Mouse (Mus musculus) neural tube, embryonic 11.5 days (tissue): Measurements from ENCODE around the gene Zdhhc18. TPM values are rescaled to one million over a fixed set of nuclear protein-coding genes. Genes with fewer than 3 reads are reported as not detected.
"Not testable (repeated sequence)": the region's sequence is repeated elsewhere in the genome, so short reads cannot be mapped to it uniquely, and the experiment has no call there.

ENCODE experiments used
- ATAC-seq: fragments of 200-750 bp; cut with Nextera tagmentation; 2 replicates; pipeline ENCODE4 v1.8.0; 2017; ENCODE audit warnings: moderate number of reproducible peaks, mild to moderate bottlenecking, moderate TSS enrichment, moderate library complexity; ENCODE audit not compliant: insufficient read depth, low FRiP score, low TSS enrichment
- DNase-seq: peaks from one replicate; pipeline ENCODE4 v3.0.0-alpha.2; 2015; ENCODE audit warnings: low spot score
- H3K27ac ChIP-seq: fragments of 300-500 bp; sonication (generic); 2 replicates; pipeline ENCODE4 v1.5.1; 2014; ENCODE audit warnings: low read depth, mild to moderate bottlenecking, low read length
- H3K27me3 ChIP-seq: fragments of 300-500 bp; sonication (generic); 2 replicates; pipeline ENCODE4 v1.6.1; 2014; ENCODE audit warnings: mild to moderate bottlenecking, low read length, mixed read lengths; ENCODE audit not compliant: control insufficient read depth, insufficient read depth
- H3K36me3 ChIP-seq: fragments of 300-500 bp; sonication (generic); 2 replicates; pipeline ENCODE4 v1.6.1; 2014; ENCODE audit warnings: mild to moderate bottlenecking, low read length, moderate library complexity, mixed read lengths; ENCODE audit not compliant: control insufficient read depth, insufficient read depth
- H3K4me1 ChIP-seq: fragments of 300-500 bp; sonication (generic); 2 replicates; pipeline ENCODE4 v1.6.1; 2014; ENCODE audit warnings: low read length, mixed read lengths; ENCODE audit not compliant: control insufficient read depth, insufficient read depth
- H3K4me2 ChIP-seq: fragments of 300-500 bp; sonication (generic); 2 replicates; pipeline ENCODE4 v1.6.1; 2014; ENCODE audit warnings: low read depth, mild to moderate bottlenecking, moderate library complexity
- H3K4me3 ChIP-seq: fragments of 300-500 bp; sonication (generic); 2 replicates; pipeline ENCODE4 v1.5.1; 2014; ENCODE audit warnings: low read depth, low read length
- H3K9ac ChIP-seq: fragments of 300-500 bp; sonication (generic); 2 replicates; pipeline ENCODE4 v1.6.1; 2014; ENCODE audit warnings: mild to moderate bottlenecking, low read length
- H3K9me3 ChIP-seq: fragments of 300-500 bp; sonication (generic); 2 replicates; pipeline ENCODE4 v1.6.1; 2016; ENCODE audit warnings: low read length; ENCODE audit not compliant: control insufficient read depth
- WGBS: fragments of 180-500 bp; shearing (Covaris S2); extraction: QIAGEN DNeasy Blood & Tissue Kit; methylation state at CpG from one replicate; pipeline ENCODE4 v1.1.7; 2014; 5-methylcytosine and 5-hydroxymethylcytosine counted together
- polyA plus RNA-seq: library from polyadenylated mRNA; unstranded; fragments of >200 nt; fragmentation: Nextera tagmentation; extraction: Ambion mirVana; gene quantifications from 2 replicates; pipeline ENCODE4 v1.2.1, GENCODE M21; 2014

Gene Zdhhc18
- polyA plus RNA-seq, 1 experiment from 2014 or later: 3.5 TPM

- H3K36me3 ChIP-seq, H3K9ac ChIP-seq, H3K9me3 ChIP-seq, ATAC-seq, H3K27ac ChIP-seq, H3K4me1 ChIP-seq, DNase-seq, H3K4me3 ChIP-seq, H3K27me3 ChIP-seq: not testable (repeated sequence)
- peak overlapping the region; percentile 29 for H3K4me2 ChIP-seq
- WGBS: 88% methylated on average over 5 of the region's 5 CpGs
Observed at GRCm38 (mm10) chr4:133649464-133649863, 490 bp downstream of the Zdhhc18 start.

GRCm38 (mm10) chr4:133645680-133646079 lies 4.3 kb downstream of the Zdhhc18 start:
- no peak overlapping the region for H3K27ac ChIP-seq
- no peaks in the 10 kb centered on the region for H3K27me3 ChIP-seq
- 0 out of 2 replicates have a peak, but pooled peaks cover 2% of the 10 kb centered on the region for H3K9me3 ChIP-seq
- 39% methylated on average over 21 of the region's 21 CpGs for WGBS
- no peak overlapping the region for H3K4me2 ChIP-seq
- ATAC-seq (no peak), DNase-seq (no peak)
- H3K4me1 ChIP-seq: no peaks in the 10 kb centered on the region
- no peaks in the 10 kb centered on the region for H3K36me3 ChIP-seq
- H3K9ac ChIP-seq: no peak overlapping the region
- H3K4me3 ChIP-seq: no peak overlapping the region

- ATAC-seq (no peak), DNase-seq (no peak)
- Histone ChIP-seq H3K27ac (no peak overlapping the region), H3K27me3 (no peaks in the 10 kb centered on the region), H3K4me3 (no peak overlapping the region), H3K4me2 (no peak overlapping the region), H3K9ac (no peak overlapping the region), H3K36me3 (no peaks in the 10 kb centered on the region), H3K9me3 (0 out of 2 replicates have a peak, but pooled peaks cover 2% of the 10 kb centered on the region), H3K4me1 (no peaks in the 10 kb centered on the region)
- 82% methylated on average over 3 of the region's 3 CpGs for WGBS
Observed at GRCm38 (mm10) chr4:133645195-133645594, 4.8 kb downstream of the Zdhhc18 start.

- no peak overlapping the region for H3K4me3 ChIP-seq
- H3K9ac ChIP-seq: no peak overlapping the region
- H3K27ac ChIP-seq: no peak overlapping the region
- H3K9me3 ChIP-seq: 0 out of 2 replicates have a peak, but pooled peaks cover under 1% of the 10 kb centered on the region
- no peaks in the 10 kb centered on the region for H3K27me3 ChIP-seq
- no peak overlapping the region for H3K4me2 ChIP-seq
- WGBS: 84% methylated on average over 5 of the region's 5 CpGs
- H3K4me1 ChIP-seq: peaks cover 10% of the 10 kb centered on the region
- no peak for ATAC-seq
- no peak for DNase-seq
- H3K36me3 ChIP-seq: no peaks in the 10 kb centered on the region
Observed at GRCm38 (mm10) chr4:133634043-133634410, 15.9 kb downstream of the Zdhhc18 start.

GRCm38 (mm10) chr4:133633332-133634042 lies 16.5 kb downstream of the Zdhhc18 start:
- Histone ChIP-seq H3K27ac (0 out of 2 replicates have a peak overlapping the region, but pooled peaks have one; percentile 60), H3K27me3 (no peaks in the 10 kb centered on the region), H3K4me1 (peaks cover 10% of the 10 kb centered on the region), H3K4me3 (peak overlapping the region; percentile 92), H3K36me3 (no peaks in the 10 kb centered on the region), H3K4me2 (peak overlapping the region; percentile 65), H3K9ac (peak overlapping the region; percentile 93), H3K9me3 (no peaks in the 10 kb centered on the region)
- ATAC-seq: peak; percentile 81
- WGBS: 31% methylated on average over 13 of the region's 47 CpGs
- DNase-seq: peak; percentile 92

GRCm38 (mm10) chr4:133632483-133633327 lies 17.2 kb downstream of the Zdhhc18 start:
- Histone ChIP-seq H3K27ac (0 out of 2 replicates have a peak overlapping the region, but pooled peaks have one; percentile 60), H3K9me3 (no peaks in the 10 kb centered on the region), H3K4me1 (peaks cover 10% of the 10 kb centered on the region), H3K4me3 (peak overlapping the region; percentile 92), H3K27me3 (no peaks in the 10 kb centered on the region), H3K36me3 (no peaks in the 10 kb centered on the region), H3K9ac (peak overlapping the region; percentile 93), H3K4me2 (peak overlapping the region; percentile 65)
- peak; percentile 35 for ATAC-seq
- WGBS: 2% methylated on average over 49 of the region's 69 CpGs
- DNase-seq: peak; percentile 65

GRCm38 (mm10) chr4:133631769-133632411 lies 18.1 kb downstream of the Zdhhc18 start:
- Histone ChIP-seq H3K27ac (no peak overlapping the region), H3K27me3 (no peaks in the 10 kb centered on the region), H3K9ac (peak overlapping the region; percentile 93), H3K4me2 (peak overlapping the region; percentile 65), H3K36me3 (no peaks in the 10 kb centered on the region), H3K4me1 (peaks cover 10% of the 10 kb centered on the region), H3K4me3 (peak overlapping the region; percentile 92), H3K9me3 (no peaks in the 10 kb centered on the region)
- ATAC-seq: no peak
- WGBS: 47% methylated on average over 9 of the region's 9 CpGs
- no peak for DNase-seq

- ATAC-seq: no peak
- H3K4me1 ChIP-seq: peaks cover 10% of the 10 kb centered on the region
- no peak overlapping the region for H3K4me3 ChIP-seq
- no peaks in the 10 kb centered on the region for H3K27me3 ChIP-seq
- no peaks in the 10 kb centered on the region for H3K36me3 ChIP-seq
- no peak for DNase-seq
- 86% methylated on average over 14 of the region's 14 CpGs for WGBS
- H3K4me2 ChIP-seq: peak overlapping the region; percentile 65; the same call in 1 of the 2 replicates
- no peaks in the 10 kb centered on the region for H3K9me3 ChIP-seq
- no peak overlapping the region for H3K27ac ChIP-seq
- no peak overlapping the region for H3K9ac ChIP-seq
Observed at GRCm38 (mm10) chr4:133631071-133631768, 18.7 kb downstream of the Zdhhc18 start.
